Mouse (Mus musculus) heart, postnatal 25 days (tissue): ENCODE measurements at regions not wholly inside any gene's neighbourhood (a gene's known extent, or its start where the extent isn't known, plus 50 kb on each side); places are given as distances from the start of the nearest gene placed in this dataset.

Experiments used
- DNase-seq: peaks from one replicate; pipeline ENCODE4 v3.0.0; 2022; ENCODE audit warnings: low spot score
- intact Hi-C: fragments of 180-260 bp; cut with DNase I; formaldehyde crosslinking; loops from one replicate; pipeline ENCODE4 v1.15.1; 2025

GRCm38 (mm10) chr16:78877941-78878340 lies 52.8 kb upstream of the Chodl start:
- intact Hi-C loops = no loop called here
- no peak for DNase-seq

DNA sequence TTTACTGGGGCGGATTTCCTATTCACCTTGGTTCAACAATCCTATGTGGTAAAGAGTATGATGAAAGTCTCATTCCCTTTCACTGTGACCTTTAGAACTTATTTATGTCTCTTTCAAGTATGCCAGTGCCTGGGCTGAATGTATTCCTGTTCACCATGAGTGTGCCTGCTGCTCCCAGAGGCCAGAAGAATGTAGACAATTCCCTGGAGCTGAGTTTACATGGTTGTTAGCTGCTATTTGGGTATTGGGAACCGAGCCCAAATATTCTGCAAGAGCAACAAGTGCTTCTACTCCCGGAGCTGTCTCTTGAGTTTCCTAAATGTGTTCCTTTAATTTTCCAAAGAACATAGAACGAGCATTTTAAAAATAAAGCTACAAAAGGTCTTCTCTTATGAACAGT lies 71.7 kb upstream of the Chodl start:
- DNase-seq = no peak
- intact Hi-C loops = no loop called here

GRCm38 (mm10) chr16:78830957-78831356 lies 99.8 kb upstream of the Chodl start:
- no peak for DNase-seq
- intact Hi-C loops = no loop called here

DNA sequence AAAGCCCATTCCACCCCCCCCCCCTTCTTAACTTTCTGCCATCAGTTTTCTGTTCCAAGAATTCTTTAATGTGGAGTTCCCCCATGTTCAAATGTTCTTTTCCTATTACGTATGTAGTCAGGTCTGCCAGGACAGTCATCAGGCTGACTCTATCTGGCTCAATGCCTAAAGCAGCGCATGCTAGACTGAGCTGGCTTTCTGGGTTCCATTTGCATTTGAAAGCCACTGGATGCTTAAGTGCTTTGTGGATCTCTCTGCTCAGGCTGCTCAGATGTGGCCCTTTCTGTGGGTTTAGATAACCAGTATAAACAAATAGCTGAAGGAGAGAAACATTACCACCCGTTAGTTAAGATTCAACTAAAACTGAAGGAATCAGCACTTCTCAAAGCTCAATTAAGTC lies 103.0 kb upstream of the Chodl start:
- intact Hi-C loops = no loop called here
- no peak for DNase-seq

DNA sequence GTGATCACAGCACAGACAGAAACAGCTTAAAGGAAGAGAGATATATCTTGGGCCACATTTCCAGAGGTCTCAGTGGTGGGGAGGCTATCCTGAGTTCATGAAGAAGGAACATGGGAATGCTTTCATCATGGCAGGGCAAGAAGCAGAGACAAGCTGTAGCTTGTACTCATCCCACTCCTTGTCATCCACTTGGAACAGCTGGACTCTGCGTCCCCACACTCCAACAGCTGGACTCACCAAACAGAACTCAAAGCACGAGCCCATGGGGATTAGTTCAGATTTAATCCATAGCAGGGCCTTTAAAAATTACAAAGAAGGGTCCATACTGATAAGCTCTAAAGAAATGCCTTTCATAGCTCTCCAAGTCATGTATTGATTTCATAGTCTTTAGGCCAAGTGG lies 140.7 kb upstream of the Chodl start:
- DNase-seq = no peak
- intact Hi-C loops = no loop called here

GRCm38 (mm10) chr16:78759226-78759625 lies 171.5 kb upstream of the Chodl start:
- intact Hi-C loops = no loop called here
- DNase-seq = no peak

DNA sequence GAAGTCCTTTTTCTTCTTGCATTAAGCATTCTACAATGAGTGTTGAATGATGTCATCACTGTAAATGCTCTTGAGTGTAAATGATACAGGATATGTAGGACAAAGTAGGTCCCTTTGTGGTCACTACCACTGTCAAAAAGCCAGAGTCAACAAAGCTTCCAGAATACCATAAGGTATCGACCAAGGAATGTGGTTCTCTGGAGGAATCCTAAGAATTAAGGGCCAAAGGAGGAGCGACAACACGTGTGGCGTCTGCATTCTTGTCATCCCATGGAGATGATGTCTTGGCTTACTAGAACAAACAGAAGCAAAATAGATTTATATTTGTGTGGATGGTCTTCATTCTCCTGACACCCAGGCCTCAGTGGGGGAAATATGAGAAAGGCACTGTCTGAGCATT lies 161.4 kb upstream of the D16Ertd472e start:
- no peak for DNase-seq
- intact Hi-C loops = no loop called here

GRCm38 (mm10) chr16:78730583-78731501 lies 154.3 kb upstream of the D16Ertd472e start:
- intact Hi-C loops = no loop called here
- DNase-seq = no peak

- no peak for DNase-seq
- intact Hi-C loops = no loop called here
Observed at GRCm38 (mm10) chr16:78725541-78725940, 149.0 kb upstream of the D16Ertd472e start.

DNA sequence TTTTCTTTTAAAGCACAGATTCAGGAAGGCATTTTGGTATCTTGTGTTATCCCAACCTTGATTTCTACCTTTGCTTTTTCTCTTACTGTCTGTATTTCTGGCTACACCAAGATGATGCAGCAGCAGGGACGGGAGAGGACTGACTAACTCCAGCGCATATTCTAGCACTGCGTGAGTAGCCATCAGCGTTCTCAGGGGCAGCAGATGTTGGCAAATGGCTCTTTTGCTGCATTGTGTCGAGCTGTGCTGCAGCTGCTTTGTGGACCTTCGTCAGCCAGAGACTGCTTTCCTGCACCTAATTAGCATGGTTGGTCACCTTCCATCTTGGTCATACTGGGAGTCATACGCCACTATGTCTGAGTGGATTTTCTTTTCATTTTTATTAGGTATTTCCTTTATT lies 133.4 kb upstream of the D16Ertd472e start:
- no peak for DNase-seq
- intact Hi-C loops = no loop called here

DNA sequence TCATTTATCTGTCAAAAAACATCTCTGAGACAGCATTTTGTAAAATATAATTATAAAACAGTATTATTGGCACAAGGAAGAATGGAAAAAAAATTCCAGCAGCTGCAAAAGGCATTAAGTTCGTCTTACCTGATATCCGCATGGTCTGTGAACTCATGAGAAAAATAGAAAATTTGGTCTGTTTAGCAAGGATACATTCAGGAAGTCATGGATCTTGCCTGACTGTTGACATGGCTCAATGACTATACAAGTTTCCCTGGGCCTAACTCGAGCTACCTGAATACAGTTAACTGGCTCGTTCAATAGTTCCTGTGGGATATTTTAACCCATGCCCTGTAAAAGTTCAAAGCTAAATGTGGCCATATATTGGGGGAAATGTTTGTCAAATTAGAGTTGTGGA lies 131.1 kb upstream of the D16Ertd472e start:
- intact Hi-C loops = no loop called here

GRCm38 (mm10) chr16:78707165-78707564 lies 130.7 kb upstream of the D16Ertd472e start:
- intact Hi-C loops = no loop called here
- DNase-seq = no peak

More for the DNA sequence above, 131.1 kb upstream of the D16Ertd472e start:
- DNase-seq = no peak

GRCm38 (mm10) chr16:78697514-78698209 lies 121.2 kb upstream of the D16Ertd472e start:
- intact Hi-C loops = no loop called here
- DNase-seq = no peak

DNA sequence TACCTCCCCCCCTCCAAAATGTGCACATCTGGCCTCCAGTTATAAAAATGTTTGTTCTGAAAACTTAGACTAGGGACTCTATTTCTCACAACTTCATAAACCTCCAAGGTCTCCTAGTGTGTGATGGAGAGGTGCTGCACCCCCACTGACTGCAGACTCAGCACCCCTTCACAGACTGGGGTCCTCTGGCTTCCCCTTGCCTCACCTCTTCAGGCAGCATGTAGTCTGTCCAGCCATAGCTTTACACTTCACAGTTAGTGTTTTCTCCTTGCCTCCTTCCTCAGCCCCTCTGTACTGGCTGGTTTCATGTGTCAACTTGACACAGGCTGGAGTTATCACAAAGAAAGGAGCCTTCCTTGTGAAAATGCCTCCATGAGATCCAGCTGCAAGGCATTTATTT lies 111.7 kb upstream of the D16Ertd472e start:
- intact Hi-C loops = no loop called here
- DNase-seq = no peak

DNA sequence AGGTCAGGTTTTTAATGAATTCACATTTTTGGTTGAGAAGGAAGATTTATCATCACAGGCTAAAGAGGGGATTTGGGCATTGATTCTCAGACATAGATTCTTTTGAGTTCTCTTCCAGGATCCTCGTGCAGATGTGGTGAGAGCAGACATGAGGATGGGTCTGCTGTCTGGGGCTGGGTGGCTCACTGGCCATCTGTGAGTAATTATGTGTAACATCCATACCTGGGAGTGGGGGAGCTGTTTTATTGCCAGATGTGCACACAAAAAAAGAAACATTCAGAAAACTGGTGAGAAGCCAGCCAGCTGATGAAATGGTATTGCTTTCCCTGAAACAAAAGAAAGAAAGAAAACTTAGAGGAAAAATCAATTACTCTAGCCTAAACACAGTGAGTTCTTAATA lies 108.7 kb upstream of the D16Ertd472e start:
- intact Hi-C loops = no loop called here
- DNase-seq = no peak

GRCm38 (mm10) chr16:78684031-78684430 lies 107.5 kb upstream of the D16Ertd472e start:
- DNase-seq = no peak
- intact Hi-C loops = no loop called here

GRCm38 (mm10) chr16:78661126-78661525 lies 84.6 kb upstream of the D16Ertd472e start:
- no peak for DNase-seq

DNA sequence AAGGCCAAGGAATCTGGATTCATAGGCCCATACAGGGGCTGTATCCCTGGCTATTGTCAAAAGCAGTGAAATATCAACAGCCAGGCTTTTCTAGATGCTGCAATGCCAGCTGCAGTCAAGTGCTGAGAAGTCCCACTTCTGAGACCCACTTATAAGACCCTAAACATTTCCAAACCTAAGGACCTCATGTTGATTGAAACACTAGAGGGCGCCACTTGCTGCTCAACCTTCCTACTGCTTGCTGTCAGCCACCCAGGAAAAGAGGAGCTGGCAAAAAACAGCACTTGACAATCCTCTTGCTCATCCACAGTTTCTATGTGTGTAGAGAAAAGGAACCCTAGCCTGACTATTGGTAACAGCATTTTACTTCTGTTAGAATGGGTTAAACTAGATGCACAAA lies 68.2 kb upstream of the D16Ertd472e start:
- intact Hi-C loops = no loop called here
- DNase-seq = no peak

More at GRCm38 (mm10) chr16:78661126-78661525, 84.6 kb upstream of the D16Ertd472e start:
- intact Hi-C loops = no loop called here

- DNase-seq = no peak
- intact Hi-C loops = no loop called here
Observed at GRCm38 (mm10) chr16:78641717-78642116, 65.2 kb upstream of the D16Ertd472e start.

- intact Hi-C loops = no loop called here
- DNase-seq = no peak
Observed at GRCm38 (mm10) chr16:78641205-78641604, 64.7 kb upstream of the D16Ertd472e start.

DNA sequence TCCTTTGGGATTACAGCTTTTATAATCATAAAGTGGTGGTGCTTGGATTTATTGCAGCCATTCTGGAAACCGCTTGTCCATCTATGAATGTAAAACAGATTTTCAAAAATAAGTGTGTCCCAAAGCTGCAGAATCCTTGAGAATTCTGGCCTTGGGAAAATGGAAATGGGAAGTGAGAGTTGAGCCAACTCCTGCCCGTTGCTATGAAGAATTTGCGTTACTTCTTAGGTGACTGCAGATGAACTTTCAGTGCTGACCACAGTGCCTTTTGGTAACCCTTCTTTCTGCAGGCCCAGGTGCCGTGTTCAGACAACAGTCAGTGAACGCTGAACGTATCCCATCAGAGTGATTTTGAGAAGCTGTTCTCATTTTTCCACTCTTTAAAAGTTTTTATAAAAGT lies 60.9 kb upstream of the D16Ertd472e start:
- intact Hi-C loops = loop anchor here (5.0 kb wide), 2 partner anchors 40 to 310 kb away; no protein-coding TSS in a partner anchor
- DNase-seq = no peak
